Mouse (Mus musculus): ENCODE measurements around the gene Prim2.

- no peak for TF ChIP-seq CTCF (IDR thresholded peaks at IDR 0.05; ENCODE audit: low read depth, low read length)
- no peak for TF ChIP-seq GATA1 (IDR thresholded peaks at IDR 0.05; ENCODE audit: borderline replicate concordance, low read length)
These were observed 113.0 kb downstream of the Prim2 start for GRCm38 (mm10) chr1:33556638-33557037.
